Mouse (Mus musculus) thymus, adult 18-20 months (tissue): Measurements from ENCODE around the gene Olfr1228.

ENCODE experiments used
- DNase-seq, 2 experiments: peaks; one replicate each; pipeline ENCODE4 v3.0.0; 2022; ENCODE audit warnings: mixed read lengths in 2 of 2

Gene Olfr1228

DNA sequence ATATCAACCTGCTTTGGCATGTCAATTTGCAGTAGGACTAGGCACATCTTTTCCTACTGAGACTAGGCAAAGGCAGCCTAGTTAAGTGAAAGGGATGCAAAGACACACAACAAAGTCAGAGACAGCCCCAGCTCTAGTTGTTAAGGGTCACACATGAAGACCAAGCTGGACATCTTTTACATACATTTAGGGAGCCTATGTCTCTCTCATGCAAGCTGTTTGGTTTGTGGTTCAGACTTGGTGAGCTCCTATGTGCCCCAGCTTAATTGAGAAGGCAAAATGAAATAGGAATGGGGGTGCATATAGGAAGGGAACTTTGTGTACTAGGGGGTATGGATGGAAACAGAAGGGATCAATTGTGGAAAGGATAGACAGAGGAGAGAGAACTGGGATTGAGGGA is at the start of gene Olfr1228:
Gene Olfr1228, minus strand, starts transcription at position 101 of the 400 bp plus-strand sequence.
- DNase-seq, result no peak

DNA sequence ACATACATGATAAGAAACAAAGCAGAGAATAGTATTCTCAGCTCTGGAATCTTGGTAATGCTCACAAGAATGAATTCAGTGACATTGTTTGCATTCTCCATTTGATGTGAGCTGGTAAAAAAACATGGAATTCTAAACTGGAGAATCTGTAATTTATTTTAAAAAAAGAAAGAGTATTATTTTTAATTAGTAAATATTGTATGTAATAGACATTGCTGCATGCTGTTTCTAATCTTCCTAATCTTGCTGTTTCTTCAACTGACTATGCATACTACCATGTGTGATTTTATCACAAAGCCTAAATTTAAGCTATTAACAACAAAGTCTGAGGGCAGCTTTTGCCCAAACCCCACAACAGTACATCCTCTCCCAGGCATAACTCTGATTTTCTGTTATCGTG is 43.3 kb upstream of the Olfr1228 start, which contains the start of gene Olfr1230:
Gene Olfr1230, minus strand, starts transcription at position 101 of the 400 bp plus-strand sequence.
- DNase-seq, result no peak

DNA sequence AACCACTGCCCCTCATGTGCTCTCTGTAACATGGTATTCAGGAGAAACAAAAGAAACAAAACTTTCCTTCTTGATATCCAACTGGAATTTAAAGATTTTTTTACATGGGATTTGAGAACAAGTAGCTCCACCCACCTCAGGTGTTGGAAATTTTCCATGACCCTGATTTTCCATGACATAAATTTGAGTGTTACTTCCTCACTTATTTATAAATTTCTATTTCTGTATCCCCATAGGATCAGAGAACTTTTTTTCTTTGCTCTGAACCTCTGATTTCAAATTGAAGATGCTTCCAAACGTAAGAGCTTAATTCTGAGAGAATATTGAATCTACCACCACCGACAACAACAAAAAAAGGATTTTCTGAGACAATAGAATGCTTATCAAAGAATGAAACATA is 34.1 kb upstream of the Olfr1228 start, which contains the start of gene Olfr1229:
Gene Olfr1229, minus strand, starts transcription at position 101 of the 400 bp plus-strand sequence.
- DNase-seq, result no peak

DNA sequence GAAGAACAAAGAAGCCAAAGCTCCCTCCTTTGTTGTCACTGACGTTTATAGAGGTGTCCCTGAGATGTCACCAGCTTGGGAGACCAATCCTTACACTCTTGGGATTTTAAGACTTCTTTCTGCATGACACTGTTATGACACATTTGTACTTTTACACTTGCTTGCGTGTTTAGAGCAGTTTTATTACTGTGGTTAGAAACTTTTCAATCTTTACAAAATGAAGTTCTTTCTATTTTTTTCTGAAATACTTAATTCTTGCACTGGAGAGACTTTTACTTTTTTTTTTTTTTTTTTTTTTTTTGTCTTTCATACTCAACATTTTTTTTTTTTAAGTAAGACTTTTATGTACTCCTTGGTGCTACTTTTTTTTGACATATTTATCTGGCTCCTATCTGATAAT is 53.9 kb downstream of the Olfr1228 start, which contains the start of gene Olfr1226:
Gene Olfr1226, minus strand, starts transcription at position 101 of the 400 bp plus-strand sequence.
- no peak for DNase-seq
